Mouse (Mus musculus) left cerebral cortex, postnatal 4 days (tissue): ENCODE results near the gene Il9r. TPM values are rescaled to one million over a fixed set of nuclear protein-coding genes. Genes with fewer than 3 reads are reported as not detected.
A peak's percentile ranks its signal among the peaks of the same experiment; 100 is the strongest.

Source experiments
- DNase-seq: peaks from one replicate; pipeline ENCODE4 v3.0.0-alpha.2; 2022
- intact Hi-C: fragments of 180-260 bp; cut with DNase I; formaldehyde crosslinking; loops from one replicate; pipeline ENCODE4 v1.15.1; 2025
- total RNA-seq, 2 experiments: library from RNA; stranded (reverse); gene quantifications; 2 replicates each; pipeline ENCODE4 v1.2.3; 2021

Il9r gene
- total RNA-seq, 2 experiments from 2014 or later: not detected

DNA sequence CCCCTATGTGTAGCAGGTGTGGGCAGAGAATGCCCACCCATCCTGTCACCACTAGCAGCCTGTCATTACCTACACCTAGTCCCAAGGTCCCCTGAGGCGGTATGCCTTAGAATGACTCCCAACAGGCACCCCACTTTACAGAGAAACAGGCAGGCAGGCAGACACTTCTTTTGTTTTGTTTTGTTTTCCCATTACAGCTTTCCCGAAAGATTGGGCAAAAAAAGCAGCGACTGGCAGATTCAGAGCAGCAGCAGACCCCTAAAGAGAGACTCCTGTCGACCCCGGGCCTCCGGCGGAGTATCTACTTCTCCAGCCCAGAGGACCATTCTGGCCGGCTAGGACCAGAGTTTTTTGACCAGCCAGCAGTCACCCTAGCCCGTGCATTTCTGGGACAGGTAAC is 27.5 kb upstream of the Il9r start:
- intact Hi-C loops: no loop called here
- DNase-seq: no peak

DNA sequence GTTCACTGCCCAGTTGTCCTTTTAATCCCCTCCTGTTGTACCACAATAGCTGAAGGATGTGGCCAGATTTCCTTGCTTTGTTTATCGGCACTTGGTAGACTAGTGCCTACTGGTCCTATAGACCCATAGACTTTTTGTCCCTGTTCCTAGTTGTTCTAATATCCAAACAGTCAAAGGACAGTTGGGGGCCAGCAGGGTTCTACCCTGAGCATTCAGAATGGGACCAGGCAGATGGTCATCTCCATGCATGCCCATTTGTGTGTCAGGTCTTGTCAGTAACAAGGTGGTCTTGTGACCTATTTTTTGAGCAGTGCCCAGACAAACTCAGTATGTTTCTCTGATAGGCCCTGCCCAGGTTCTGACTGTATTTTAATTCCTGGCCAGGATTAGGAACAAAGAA is 27.0 kb upstream of the Il9r start:
- intact Hi-C loops: no loop called here
- no peak for DNase-seq

DNA sequence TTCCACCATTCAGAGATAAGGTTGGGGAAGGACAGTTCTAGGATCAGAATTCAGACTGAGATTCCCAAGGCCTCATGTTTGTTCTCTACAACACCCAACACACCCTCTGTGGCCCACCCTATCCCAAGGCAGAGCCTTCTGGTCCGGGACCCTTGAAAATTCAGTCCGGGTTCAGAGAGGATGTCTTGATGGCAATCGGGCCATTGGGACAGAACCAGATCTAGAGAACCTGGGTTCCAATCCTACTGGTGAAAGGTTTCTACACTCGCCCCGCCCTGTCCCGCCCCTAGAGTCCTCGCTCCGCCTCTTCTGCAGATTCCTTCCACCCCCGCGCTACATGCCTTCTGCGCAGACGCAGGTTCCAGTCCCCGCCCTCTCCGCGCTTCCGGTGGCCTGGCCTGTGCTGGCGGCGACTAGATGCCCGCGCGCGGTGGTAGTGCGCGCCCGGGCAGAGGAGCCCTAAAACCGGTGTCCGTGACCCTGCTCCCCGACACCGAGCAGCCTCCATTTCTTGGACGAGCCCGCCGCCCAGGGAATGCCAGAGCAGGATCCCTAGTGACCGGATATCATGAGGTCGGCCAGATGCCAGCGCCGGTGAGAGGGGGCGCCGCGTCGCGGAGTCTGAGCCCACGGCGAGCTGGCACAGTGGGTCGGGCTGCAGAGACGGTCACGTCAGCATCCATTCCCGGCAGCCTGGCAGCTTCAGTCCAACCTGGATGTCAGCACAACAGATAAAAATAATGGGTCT is 26.2 kb upstream of the Il9r start, which contains the start of gene Mpg:
Mpg (plus strand) TSS at position 382 of the 748 bp plus-strand sequence.
- intact Hi-C loops: no loop called here

DNA sequence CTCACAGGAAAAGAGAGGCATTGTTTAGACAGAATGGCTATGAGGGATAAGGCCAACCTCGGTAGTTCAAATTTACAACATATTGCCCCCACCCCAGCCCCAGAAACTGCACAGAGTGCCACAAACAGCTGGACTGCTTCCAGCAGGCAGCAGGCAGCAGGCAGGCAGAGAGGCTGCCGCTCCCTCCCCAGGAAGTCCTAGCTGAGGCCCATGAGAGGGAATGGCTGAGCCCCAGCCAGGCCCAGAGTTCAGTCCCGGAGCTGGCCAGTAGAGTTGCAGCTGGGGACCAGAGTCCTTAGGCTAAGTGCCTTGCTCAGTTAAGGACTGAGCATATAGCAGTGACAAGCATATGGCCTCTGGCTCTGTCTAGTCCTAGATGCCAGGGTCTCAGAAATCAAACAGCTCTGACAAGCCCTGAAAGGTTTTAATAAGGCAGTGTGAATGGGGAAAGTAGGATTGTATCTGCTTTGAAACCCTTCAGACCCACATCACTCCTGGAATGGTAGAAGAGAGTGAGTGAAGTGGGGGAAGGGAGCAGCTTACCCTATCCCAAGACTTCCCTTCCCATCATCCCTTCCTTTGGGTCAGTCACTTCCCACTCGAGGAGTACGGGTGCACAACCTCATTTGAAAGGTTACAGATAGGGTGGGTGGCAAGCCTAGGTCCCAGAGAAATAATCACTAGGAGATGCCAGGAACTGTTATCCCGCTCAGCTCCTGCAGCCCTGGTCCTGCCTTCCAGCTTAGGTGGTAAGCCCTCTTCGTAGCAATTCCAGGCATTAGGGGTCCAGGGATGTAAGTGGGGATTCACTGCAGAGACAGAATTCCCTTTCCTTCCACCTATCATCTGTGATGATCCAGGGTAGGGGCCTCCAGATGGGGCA is 25.4 kb upstream of the Il9r start:
- intact Hi-C loops: no loop called here
- DNase-seq: no peak

More for the DNA sequence above, 26.2 kb upstream of the Il9r start, which contains the start of gene Mpg:
- peak; percentile 90 for DNase-seq

DNA sequence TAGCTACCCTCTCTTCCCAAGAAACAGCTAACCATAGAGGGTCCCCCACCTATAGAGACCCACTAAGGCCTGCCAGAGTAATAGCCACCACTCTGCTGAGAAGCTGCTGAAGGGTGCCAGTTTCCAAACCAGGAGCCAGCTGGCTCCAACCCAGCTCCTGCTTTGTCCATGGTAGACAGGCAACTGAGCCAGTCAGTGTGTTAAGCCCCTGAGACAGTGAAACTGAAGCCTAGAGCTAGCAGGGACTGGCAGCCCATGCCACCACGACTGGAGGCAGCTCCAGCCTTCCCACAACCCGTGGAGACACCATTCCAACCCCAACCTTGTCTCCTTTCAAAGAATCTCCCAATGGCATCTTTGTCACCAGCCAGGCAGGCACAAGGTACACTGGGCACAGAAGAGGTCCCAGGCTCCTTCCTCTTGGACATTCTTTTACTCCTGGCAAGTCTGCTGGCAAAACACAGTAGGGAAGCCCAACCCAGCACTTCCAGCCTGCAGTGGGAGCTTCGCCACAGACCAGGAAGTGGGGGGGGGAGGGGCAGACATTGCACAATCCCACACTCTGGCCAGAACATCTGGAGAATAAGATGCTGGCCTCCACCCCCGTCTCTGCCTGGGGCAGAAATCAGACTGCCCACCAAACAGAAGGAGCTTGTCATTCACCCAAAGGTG is 24.5 kb upstream of the Il9r start:
- intact Hi-C loops: no loop called here
- peak; percentile 80 for DNase-seq

DNA sequence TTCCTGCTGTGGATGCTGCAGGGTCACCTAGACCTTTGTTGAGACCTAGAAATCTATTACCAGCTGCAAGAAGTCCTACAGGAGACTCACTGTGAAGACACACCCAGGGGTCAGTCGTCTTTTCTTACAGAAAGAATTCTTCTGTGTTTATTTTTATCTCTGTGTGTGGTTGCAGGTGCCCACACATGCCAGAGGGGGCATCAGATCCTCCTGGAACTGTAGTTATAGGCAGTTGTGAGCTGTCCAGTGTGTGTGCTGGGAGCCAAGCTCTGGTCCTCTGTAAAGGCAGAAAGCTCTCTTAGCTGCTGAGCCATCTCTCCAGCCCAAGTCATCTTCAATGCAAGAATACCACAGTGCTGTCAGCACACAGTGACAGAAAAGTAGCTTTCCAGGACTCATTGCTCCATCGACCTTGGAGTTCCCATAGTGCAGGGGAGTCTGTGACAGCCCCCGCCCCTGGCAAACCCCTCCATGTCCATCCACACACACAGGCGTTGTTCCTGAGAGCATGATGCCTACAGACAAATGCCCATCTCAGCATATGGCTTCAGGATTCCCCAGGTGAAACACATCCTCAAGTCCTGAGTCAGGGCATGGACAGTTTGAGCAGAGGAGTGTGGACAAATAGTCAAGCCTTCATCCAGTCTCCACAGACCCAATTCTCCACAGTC is 23.4 kb upstream of the Il9r start:
- DNase-seq: no peak
- intact Hi-C loops: no loop called here

DNA sequence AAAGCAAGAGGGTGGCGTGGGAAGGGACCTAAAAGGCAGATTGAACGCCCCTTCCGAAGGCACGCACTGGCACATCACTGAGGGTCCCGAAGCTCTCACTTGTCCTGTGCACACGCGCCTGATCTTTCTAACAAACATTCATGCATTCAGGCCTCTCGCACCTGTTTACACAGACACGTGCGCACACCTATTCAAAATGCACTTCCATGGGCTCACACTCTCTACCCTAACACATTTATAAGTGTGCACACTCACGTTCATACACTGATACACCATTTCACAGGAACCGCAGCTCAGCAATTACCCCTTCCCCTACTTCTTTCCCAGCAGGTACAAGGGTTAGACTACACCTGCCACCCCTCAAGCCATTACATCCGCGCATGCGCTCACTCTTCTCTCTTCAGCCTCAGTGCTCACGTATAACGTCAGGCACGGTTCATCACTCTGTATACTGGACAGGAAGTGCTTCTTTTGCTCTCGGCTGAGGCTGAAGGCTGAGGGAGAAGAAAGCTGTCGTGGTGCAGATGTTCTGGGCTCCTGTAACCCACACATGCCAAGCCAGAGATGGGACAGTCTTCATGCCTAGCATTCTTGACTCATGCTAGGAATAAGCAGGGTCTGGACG is 22.6 kb upstream of the Il9r start:
- intact Hi-C loops: no loop called here
- no peak for DNase-seq

DNA sequence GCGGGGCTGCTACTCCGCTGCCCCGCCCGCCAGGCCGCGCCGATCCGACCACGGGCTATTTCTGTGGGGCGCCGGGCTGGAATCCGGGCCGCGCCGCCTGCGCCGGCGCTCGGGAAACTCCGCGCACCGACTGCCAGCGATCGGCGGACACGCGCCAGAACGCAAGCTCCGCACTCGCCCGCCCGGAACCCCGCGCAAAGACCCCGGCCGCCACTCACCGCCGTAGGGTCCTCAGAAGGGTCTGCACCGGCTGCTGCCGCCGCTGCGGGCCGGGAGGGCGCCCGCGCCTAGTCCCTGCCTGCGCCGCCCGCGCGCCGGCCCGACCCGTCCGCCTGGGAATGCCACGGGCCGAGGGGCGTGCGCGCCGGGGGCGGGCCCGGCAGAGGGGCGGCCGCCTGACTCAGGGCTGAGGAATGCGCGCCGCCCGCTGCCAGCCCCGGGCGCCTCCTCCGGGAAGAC is 21.9 kb upstream of the Il9r start, which contains the start of gene Rhbdf1:
Rhbdf1 (minus strand) TSS at position 350 of the 459 bp plus-strand sequence.
- intact Hi-C loops: no loop called here

DNA sequence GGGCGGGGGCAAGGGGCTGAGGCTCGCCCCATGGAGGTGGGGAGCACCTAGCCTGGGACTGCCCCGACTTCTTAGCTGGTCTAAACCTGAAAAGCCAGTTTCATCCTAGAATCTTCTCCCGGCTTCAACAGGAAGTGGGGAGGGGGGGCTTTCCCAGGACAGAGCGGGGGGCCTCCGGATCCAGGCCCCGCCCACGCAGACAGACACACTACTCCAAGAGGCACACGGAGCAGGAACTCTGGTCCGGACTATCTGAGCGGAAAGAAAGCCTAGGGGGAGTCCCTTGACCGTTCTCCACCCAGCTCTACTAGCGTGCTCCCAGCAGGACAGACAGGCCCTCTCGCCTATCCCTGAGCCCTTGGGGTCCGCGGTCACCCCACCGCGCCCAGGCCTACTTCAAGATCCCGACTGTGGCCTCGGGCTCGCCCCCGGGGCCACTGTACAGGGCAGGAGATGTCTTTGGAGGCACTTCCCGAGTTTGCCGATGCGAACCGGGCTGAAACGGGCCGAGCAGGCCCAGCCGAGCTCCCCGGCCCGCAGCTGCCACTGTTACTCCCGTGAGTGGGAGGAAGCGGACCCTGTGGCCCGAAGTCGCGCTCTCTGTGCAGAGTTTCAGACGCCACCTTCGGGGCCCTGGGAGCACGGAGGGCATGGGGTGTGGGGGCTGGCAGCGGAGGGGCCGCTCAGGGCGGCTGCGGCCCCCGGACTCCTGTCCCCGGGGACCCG is 21.3 kb upstream of the Il9r start:
- intact Hi-C loops: no loop called here
- no peak for DNase-seq

More for the DNA sequence above, 21.9 kb upstream of the Il9r start, which contains the start of gene Rhbdf1:
- no peak for DNase-seq

DNA sequence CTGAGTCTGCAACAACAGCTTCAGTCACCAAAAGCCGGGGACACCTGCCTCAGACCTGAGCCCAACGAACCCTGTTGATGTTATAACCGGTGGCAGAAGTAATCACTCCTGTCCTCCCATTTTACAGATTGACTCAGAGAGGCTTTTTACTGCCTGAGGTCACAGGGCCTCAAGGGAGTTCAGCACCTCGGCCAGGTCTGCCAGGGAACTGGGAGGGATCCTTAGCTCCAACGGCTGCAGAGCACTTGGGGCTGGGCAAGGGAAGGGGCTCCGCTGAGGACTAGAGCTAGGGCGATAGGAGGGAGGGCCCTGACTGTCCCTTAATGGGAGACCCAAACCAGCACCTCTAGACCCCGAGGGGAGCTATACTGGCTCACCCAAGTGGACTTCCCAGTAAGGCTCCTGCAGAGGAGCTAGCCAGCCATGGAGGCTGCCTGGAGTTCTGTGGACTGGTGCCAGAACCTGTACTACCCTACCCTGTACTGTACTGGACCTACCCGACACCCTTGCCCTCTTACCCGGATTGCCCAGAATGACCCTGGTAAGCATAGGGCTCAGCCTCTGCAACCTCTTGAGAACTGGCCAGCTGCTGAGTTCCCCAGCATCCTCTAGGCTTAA is 20.6 kb upstream of the Il9r start:
- intact Hi-C loops: no loop called here
- DNase-seq: no peak

DNA sequence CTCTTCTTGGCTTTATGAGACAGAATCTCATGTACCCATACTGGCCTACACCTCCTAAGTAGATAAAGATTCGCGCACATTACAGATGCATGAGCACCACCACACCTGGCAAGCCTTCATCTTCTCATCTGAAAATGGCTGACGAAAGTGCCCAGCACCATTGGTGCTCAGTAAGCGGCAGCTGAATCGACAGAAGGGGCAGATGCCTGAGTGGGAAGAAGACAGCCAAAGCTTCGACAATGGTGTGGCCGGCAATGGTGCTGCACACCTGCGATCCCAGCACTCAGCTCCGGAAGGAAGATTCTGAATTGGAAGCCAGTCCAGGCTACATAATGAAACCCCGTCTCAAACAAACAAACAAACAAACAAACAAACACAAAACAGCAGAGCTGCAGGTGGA is 19.2 kb upstream of the Il9r start:
- intact Hi-C loops: loop anchor here (10.0 kb wide), 1 partner anchor 106 kb away; no protein-coding TSS in a partner anchor
- DNase-seq: no peak

DNA sequence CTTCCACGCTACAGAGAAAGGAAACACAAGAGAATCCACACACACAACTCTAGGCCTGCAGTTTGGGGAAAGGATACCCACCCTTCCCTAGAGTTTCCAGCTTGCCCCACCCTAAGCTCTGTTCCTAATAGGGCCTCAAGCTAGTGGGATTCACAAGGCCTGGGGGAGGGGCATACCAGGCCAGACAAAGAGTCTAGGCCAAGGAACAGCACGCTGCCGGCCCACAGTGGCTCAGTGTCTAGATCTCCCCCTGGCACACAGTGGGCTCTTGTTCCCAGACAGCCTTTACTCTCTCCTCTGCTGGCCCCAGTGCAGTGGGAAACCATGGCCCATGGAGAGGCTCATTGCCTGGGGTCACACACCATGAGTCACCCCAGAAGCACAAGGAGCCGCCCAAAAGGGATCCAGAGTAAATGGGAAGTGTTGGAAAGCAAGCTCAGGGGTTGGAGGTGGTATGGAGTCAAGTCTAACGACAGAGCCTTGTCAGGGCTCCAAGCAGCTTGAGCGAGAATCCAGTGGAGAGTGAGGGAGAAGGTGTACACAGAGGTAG is 18.5 kb upstream of the Il9r start:
- no peak for DNase-seq
- intact Hi-C loops: loop anchor here (10.0 kb wide), 1 partner anchor 106 kb away; no protein-coding TSS in a partner anchor

DNA sequence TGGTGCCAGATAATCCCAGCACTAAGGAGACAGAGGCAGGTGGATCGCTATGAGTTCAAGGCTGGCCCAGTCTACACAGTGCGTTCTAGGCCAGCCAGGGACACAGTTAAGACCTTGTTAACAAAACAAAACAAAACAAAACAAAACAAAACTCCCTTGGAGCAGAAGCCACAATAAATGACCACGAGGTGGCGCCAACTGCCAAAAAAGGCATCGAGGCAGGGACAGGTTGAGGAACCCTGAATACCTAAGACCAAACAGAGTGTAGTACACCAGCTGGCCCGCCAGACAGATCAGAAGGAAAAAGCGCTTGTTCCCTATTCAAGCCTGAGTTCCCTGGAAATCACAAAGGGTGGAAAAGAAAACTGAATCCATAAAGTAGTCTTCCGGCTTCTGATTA is 16.8 kb upstream of the Il9r start:
- peak; percentile 78 for DNase-seq
- intact Hi-C loops: loop anchor here (10.0 kb wide), 1 partner anchor 108 kb away; no protein-coding TSS in a partner anchor

DNA sequence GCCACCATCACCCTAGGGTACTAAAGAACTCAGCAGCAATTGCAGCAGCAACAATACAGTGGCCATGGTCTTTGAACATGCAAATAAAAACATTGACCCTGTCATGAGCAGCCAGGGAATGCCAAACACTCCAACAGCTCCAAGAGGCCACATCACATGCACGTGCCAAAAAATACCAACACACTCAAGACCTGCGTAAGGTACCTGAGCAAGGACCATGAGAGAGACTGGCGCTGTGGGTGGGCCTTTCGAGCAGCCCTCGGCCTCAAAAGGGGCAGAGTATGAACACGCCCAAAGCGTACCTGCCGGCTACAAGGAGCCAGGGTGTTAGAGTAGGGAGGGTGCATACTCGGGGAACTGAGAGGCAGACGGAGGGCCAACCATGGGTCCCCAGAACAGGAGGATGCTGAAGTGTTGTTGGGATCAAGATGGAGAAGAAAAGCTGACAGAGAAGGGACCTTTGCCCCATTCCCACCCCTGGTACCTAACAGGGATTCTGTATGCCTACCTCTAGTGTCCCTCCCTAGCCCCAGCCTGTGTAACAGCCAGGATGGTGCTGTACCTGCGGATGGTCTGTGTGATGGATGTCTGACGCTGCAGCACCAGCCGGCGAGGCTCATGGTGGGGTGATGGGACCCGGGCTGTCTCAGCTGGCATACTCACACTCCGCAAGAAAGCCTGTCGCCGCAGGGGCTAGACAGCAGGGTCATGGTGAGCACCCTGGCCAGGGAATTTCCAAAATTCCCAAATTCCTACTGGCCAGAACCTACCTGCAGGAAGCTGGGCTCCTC is 15.5 kb upstream of the Il9r start:
- intact Hi-C loops: loop anchor here (10.0 kb wide), 1 partner anchor 109 kb away; no protein-coding TSS in a partner anchor
- DNase-seq: no peak

DNA sequence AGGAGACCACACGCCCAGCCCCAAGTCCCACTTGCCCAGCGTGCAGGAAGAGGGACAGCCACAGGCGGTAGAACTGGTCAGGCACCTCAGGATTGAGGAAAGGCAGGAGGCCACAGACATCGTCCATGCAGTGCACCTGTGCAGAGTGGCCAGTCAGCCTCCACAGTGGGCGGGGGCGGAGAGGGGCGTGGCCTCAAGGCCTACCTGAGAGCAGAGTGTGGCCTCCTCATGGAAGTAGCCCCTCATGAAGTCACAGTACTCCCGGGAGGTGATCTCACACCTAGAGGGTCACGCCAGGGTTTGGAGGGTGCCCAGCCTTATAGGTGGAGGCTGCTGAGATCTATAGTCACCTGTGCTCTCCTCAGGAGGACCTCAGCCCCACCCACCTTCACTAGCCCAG is 10.5 kb upstream of the Il9r start:
- DNase-seq: no peak
- intact Hi-C loops: loop anchor here (10.0 kb wide), 1 partner anchor 114 kb away; no protein-coding TSS in a partner anchor

DNA sequence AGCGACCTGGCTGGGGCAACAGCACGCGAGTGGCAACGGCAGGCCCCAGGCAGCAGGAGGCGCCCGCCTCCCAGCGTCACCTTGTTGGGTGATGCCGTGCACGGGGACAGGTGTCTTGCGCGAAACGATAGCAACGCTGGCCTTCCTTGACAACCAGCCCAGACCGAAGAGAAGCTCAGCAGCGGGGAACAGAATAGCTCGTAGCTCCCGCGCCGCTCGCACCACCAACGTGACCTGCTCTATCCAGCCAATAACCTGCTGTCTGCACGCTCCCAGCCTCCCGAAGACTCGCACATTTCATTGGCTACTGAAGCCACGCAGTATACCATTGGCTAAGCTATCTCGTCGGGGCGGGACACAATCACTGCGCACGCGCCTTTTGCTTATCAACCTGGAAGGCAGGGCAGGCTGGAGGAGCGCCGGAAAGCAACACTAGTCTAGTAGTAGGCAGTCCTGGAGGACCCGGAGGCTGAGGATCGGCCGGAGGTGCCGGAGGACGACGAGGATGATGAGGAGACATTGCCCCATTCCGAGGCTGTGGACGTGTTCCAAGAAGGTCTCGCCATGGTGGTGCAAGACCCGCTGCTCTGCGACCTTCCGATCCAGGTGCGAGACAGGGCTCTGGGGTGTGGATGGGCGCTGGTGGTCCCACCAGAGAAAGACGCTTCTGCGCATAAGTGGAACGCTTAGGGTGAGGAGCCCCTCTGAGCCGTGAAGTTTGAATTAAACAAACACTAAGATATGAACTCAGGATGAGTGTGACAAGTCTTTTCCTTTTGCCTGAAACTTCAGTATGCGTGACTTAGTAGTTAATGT is 5.2 kb upstream of the Il9r start, which contains the start of gene Snrnp25:
Snrnp25 (plus strand) TSS at position 358 of the 816 bp plus-strand sequence.
- peak; percentile 95 for DNase-seq
- intact Hi-C loops: no loop called here
